Mouse (Mus musculus): ENCODE data around the gene Peak1.

Peak1 gene

DNA sequence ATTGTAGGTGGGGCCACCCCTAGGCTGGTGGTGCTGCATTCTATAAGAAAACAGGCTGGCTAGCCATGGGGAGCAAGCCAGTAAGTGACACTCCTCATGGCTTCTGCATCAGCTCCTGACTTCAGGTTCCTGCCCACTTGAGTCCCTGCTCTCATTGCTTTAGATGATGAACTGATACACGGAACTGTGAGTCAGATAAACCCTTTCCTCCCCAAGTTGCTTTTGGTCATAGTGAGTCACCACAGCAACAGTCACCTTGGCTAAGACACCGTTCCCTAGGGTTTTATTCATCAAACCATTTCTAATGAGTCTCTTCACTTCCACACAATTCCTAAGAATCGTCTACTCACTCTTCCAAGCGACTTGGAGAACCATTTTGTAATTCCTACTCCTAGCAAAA, 220.9 kb downstream of the Peak1 start:
- DNase-seq (ENCODE audit: low spot score) = no peak

DNA sequence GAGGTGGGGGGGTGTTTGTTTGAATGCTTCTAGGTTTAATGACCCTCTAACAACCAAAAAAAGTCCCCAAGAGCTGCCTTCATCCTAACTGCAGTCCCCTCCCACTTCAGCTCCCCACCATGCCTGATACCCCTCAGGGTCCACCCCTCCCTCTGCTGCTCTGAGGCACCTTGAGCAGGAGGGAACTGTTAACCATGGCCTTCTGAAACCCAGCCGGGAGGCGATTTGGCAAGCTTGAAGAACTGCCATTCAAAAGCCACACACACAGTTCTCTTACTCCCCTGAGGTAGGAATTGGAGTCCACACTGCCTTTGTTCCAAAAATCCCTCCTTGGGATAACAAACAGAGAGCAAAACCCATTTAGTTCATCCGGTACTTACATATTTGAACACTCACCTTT, 222.7 kb downstream of the Peak1 start:
- no peak for DNase-seq (ENCODE audit: low spot score)

DNA sequence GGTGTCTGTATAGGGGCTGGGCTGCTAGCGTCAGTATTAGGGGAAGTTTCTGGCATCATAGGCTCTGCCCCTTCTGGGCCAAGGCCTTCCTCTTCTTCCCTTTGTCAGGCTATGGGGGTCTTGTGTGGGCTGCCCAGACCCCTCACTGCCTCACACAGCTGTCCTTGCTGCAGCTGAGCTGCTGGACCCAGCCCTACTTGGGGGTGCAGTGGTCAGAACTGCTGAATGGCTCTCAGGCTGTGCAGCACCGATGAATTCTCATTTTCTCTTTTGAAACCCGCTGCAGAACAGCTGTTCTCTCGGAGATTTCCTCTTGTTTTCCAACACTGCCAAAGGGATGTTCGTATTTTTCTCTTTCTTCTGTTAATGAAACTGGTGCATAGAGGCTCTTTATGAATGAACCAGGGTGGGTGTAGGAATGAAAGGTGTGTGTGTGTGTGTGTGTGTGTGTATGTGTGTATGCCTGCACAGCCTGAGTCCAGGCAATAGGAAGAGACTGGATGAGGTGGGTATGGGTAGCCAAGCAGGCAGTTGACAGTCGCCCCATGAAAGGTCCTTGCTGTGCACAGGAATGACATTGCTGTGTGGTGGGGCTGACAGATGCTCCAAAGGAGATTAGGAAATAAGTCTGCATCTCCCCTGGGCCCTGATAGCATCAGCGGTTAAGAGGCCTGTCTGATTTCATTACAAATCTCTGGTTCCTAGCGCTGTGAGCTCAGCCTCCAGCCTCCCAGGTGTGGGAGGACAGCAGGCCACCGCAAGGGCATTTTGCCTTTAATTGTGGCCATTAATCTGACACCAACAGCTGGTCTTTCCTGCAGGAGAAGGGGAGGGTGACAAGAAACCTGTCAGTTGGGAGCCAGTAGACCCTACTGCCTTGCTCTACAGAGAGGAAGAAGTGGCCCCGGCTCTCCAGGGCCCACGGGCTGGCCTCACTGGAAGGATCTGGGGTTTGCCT, 226.1 kb downstream of the Peak1 start:
- no peak for DNase-seq (ENCODE audit: low spot score)

DNA sequence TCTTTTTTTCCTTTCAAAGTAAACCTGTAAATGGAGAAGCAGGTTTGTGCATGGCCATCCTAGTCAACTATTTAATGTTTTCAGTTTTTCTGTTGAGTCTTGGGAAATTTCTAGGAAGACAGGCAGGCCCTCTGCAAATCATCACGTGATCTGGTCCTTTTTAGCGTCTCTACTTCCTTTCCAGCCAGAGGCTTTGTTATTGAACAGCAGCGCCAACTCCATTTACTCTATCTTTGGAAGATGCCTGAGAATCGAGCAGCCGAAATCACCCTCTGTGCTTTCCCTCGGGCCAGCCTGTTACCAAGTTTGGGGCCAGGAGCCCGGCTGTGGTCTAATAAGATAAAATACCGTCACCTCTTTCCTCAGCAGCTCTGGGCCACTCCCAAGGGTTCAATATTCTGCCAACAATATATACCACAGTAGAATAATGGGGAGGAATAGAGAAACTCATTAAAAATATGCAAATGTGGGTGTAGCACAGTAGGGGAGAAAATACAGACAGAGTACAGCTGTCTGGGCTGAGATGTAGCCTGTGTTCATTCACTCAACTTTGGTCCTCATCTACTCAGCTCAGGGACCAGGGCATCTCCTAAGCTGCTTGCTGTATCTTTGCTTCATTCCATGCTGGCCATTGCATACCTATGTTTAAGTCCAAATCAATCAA, 237.6 kb downstream of the Peak1 start:
- no peak for DNase-seq (ENCODE audit: low spot score)

DNA sequence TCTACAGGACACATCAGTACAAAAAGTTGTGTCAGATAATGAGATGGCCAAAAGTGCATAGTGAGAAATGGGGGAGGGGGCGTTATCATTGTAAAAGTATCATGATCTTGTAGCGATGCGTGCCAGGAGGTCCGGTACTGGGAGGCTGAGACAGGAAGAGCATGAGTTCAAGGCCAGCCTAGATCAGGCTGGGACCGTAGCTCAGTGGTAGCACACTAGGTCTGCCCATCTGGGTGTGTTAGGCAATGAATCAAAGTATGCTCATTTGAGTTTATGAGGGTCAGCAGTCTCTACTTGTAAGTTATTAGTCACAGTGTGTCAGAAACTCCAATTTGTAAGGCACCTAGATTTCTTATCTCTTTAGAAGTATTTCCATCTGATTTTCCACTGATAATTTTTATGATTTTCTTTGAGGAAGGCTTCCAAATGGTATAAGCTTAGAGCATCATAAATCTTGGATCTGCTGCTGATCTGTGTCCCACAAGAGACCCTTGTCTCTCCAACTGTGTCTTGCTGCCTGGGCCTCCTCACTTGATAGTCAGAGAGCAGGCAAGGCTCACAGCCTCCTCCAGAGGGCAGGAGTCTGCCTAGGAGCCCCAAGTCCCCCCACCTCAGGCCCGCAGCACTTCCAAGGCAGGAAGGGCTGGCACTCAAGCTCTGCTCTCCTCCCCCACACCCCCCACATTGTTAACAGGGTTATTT, 238.3 kb downstream of the Peak1 start:
- DNase-seq (ENCODE audit: low spot score) = no peak

DNA sequence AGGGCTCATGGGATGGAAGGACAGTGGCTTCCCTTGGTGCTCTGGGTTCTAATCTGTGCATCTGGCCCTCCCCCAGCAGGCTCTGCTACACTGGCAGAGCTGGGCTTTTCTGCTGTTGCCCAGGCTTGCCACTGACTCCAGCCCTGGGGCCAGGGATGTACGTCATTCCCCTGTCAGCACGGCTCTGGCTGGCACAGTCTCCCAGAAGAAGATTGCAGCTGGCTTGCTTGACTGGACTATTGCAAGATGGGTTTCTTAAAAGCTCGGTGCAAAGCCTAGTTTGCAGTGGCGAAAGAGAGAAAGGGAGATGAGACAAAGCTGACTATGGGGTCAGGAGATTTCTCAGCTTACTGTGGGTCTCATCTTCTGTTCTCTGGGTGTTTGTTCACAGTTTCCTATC, 240.5 kb downstream of the Peak1 start:
- DNase-seq (ENCODE audit: low spot score) = no peak

DNA sequence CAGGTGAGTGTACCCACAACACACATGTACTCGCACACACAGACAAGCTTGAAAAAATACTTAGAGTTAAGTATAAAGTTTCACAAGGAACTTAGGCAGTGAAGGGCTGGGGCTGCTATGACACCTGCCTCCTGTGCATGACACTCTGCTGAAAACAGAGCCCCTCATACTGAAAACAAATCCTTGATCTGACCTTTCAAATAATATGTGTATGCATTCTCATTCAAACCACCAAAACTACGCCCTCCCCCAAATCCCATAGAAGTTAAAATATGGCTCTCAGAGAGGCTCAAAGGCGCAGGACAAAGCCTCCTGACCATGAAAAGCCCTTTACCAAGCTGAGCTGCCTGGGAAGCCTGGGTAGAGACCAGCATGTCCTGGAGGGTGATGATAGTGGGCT, 242.6 kb downstream of the Peak1 start:
- no peak for DNase-seq (ENCODE audit: low spot score)

DNA sequence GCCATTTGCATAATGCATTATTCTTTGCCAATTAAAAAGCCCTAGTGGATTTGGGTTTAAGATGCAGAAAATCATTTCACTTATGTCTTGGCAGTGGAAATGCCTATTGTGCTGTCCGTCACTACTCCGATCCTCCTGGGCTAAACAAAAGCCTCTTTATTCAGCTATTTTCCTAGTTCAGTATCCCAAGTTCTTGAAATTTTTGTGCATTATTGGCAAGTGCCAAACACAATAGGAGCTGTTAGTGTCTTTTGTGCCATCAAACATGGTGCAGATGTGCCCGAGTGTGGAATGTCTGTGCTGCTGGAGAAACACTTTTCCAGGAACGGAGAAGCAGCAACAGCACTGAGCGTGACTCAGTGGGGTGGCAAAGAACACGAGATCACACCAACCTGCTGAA, 250.2 kb downstream of the Peak1 start:
- no peak for DNase-seq (ENCODE audit: low spot score)

DNA sequence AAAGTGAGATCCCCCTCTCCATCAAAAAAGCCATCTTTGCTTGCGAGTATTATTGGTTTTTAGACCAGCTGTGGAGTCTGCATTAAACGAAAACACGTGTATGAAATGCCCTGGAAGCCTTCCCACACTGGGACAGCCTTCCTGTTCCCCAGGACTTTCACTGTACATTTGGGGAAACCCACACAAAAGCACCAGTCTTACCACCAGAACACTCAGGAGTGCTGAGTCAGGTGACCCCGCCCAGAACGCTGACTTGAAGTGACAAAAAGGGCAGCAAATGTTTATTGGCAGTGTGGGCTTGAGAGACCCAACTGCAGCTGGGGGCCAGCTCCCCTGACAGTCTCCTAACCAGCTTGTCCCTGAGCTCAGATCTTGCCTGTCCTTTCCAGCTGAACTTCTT, 251.7 kb downstream of the Peak1 start:
- DNase-seq (ENCODE audit: low spot score) = no peak

DNA sequence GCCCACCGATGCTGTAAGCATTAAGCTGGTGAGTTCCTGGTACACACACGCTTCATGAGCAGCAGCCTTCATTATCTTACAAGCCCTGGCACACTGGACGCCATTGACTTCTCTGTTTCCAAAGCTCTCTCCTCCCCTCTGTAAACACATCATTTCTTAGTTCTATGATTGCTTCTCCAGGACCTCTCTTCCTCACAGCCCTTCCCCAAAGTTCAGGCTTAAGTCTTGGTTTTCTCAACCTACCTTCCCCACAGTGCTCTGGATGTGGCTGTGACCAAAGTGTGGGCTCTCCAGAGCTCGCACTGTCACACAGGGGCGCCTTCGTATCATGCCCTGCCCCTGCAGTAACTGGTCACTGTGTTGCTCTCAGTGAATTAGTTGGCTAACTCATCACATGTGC, 252.5 kb downstream of the Peak1 start, which contains the start of gene Tspan3:
Gene Tspan3 (minus strand): TSS at position 101 of the 400 bp plus-strand sequence.
- DNase-seq (ENCODE audit: low spot score) = no peak

DNA sequence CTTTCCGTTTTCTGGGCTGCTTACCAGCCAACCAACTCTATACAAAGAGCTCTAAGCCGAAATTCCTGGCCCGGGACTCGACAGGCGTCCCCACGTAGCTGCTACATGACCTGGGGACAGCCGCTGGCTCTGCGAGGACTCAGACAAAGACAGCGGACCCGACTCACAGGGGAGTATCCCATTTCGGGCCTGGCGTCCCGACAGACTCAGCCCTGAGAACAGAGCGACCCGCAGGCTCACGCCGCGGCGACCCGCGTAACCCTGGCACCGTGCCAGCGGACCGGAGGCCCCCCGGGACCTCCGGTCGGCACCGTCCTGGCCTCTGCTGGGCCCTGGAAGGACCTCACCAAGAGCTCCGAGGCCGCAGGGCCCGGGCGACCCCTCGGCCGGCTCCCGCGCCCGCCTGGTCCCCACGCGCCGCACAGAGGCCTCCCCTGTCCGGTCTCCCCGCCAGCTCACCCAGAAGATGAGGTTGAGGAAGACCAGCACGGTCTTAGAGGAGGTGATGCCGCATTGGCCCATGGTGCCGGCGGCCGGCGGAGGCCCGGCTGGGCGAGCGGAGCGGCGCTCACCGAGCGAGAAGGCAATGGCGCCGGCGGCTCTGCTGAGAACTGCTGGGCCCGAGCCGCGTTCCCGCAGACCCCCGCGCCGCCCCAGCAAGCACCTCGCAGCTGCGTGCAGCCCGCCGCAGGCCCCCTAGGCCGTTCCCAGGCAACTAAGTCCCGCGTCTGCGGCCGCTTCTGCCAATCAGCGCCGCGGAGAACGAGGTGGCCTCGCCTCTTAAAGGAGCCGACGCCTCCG, 257.3 kb downstream of the Peak1 start:
- DNase-seq (ENCODE audit: low spot score) = peak; percentile 79

DNA sequence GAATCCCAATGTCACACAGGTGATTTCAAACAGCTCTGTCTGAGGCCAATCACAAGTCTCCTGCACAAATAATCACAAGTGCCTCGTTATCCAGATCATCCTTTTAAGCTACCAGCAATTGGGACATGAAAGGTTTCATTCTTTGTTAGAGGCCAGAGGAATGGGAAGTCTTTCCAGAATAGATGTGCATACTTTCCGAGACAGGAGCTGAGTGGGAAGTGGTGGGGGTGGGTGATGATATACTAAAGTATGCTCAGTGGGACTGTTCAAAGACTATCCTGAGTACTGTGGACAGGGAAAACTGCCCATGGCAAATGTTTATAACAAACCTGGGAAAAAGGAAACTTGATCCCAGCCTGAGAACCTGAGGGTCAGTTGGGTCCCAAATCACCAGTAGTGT, 258.4 kb downstream of the Peak1 start:
- DNase-seq (ENCODE audit: low spot score) = no peak

DNA sequence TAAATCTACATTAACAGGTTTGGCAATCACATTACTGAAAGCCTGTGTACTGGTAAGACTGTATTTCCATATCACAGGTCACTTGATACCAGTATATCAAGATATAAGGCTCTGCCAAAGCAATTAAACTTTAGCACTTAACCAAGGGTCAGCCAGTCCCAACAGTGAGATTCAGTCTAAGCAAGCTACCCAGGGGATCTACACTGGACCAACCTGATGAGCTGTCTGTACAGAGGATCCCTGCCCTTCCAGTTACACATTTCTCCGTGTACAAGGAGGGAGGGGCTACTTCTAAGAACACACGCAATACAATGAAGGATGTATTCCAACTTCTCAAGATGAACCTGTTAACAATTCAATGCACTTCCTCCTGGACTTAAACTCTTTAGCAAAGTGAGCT, 259.8 kb downstream of the Peak1 start:
- no peak for DNase-seq (ENCODE audit: low spot score)

DNA sequence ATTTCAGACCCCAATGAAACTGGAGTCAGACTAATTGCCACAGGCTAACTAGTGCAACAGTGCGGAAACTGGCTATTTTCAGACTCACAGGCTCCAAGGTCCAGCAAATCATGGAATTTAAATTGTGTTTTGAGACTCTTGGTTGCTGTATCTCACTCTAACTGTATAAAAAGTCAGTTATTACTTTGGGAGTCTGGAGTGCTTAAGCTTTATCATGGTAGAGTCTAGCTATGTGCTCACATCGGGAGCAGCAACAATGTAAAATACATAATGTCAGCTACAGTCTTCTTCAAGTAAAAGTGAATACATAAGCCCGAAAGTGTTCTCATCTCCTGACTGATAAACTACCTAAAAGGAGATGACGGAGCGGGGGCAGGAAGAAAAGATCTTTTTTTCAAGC, 263.3 kb downstream of the Peak1 start:
- DNase-seq (ENCODE audit: low spot score) = no peak

DNA sequence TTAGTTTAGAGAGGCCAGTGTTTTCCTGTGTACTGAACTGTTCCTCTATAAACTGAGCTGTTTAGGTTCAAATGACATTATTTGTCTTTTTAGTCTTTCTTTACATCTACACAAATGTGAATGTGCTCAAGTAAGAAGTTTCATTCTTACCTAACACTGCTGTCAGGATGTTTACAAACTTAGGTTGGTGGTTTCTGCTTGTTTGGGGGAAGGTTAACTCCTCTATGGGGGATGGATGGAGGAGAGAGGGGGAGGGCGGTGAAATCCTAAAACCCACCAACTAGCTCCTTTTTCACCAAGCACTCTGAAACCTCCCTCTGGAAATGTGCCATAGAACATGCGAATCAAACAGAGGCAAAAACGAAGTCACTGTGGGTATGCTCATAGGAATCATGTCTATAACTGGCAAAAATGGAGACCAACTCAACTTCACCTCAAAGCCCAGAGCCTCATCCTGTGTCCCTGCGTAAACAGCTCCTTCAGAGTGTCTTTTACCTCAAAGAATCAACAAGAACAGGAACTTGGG, 265.3 kb downstream of the Peak1 start:
- DNase-seq (ENCODE audit: low spot score) = no peak

DNA sequence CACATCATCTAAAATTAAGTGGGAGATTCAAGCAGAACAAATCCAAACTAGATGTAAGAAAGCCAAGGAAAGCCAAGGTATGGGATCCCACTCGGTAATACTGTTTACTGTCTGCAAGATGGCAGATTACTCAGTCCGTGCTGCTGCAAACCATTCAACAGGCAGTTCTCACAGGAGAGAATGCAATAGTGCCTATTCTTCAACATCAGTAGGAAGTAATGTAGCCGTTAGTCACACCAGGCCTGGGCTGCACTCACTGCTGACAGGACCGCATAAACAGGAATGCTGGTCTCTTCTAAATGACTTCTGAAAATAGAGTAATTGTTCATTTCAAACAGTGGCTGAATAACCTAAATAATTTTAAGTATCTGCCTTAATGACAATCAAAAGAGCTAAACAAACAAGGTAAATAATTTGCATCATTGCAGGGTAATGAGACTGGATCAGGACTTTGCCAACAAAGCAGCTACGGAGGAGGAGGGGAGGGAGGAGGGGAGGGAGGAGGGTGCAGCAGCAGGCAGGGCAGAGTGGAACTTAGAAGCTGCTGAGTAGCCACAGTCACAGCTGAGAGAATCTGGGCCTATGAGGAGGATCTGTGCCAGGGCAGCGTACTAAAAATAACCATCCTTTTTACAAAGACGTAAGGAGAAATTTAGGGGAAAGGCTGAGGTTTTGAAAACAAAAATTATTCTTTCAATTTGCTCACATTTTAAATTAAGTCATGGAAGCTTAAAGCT, 266.0 kb downstream of the Peak1 start:
- DNase-seq (ENCODE audit: low spot score) = no peak
